Mouse (Mus musculus) left cerebral cortex, postnatal 14 days (tissue): ENCODE data around the gene Gpr87. TPM values are rescaled to one million over a fixed set of nuclear protein-coding genes. Genes with fewer than 3 reads are reported as not detected.

Source experiments
- DNase-seq, 2 experiments: peaks; one replicate each; pipeline ENCODE4 v3.0.0; 2021 to 2022; ENCODE audit warnings: low spot score in 2 of 2, mixed read lengths in 1 of 2
- intact Hi-C: fragments of 180-260 bp; cut with DNase I; formaldehyde crosslinking; loops from one replicate; pipeline ENCODE4 v1.15.1; 2025
- long read RNA-seq, 2 experiments: library from polyadenylated mRNA; stranded (forward); transcript quantifications; one replicate each; pipeline ENCODE4 v2.0.0; 2021
- total RNA-seq, 2 experiments: library from RNA; stranded (reverse); gene quantifications; 2 replicates each; pipeline ENCODE4 v1.2.3; 2021

The Gpr87 gene
- total RNA-seq = not detected
- long read RNA-seq, experiment 1 = 0 reads
- long read RNA-seq, experiment 2 = 0 reads

- DNase-seq = no peak
- intact Hi-C loops = no loop called here
Observed at GRCm38 (mm10) chr3:59194938-59195337, at the start of gene Gpr87. Gpr87 (minus strand) TSS chr3:59195104.

- peak; percentile 78 to 82 for DNase-seq
- intact Hi-C loops = no loop called here
Observed at GRCm38 (mm10) chr3:59243384-59243783, 48.5 kb upstream of the Gpr87 start.

- intact Hi-C loops = no loop called here
- DNase-seq = peak in 1 of 2 experiments; percentile 14
Observed at GRCm38 (mm10) chr3:59234878-59235277, 40.0 kb upstream of the Gpr87 start.

- intact Hi-C loops = no loop called here
- peak; percentile 41 to 55 for DNase-seq
Observed at GRCm38 (mm10) chr3:59230912-59231311, 36.0 kb upstream of the Gpr87 start.

- peak in 1 of 2 experiments; percentile 61 for DNase-seq
- intact Hi-C loops = no loop called here
Observed at GRCm38 (mm10) chr3:59228730-59229551, 34.0 kb upstream of the Gpr87 start.

- DNase-seq = no peak
- intact Hi-C loops = no loop called here
Observed at GRCm38 (mm10) chr3:59227696-59228095, 32.8 kb upstream of the Gpr87 start.

- intact Hi-C loops = no loop called here
- no peak for DNase-seq
Observed at GRCm38 (mm10) chr3:59225411-59225810, 30.5 kb upstream of the Gpr87 start.

GRCm38 (mm10) chr3:59222303-59222702 is 27.4 kb upstream of the Gpr87 start:
- intact Hi-C loops = no loop called here
- no peak for DNase-seq

GRCm38 (mm10) chr3:59219326-59219725 is 24.4 kb upstream of the Gpr87 start:
- intact Hi-C loops = no loop called here
- DNase-seq = no peak

- DNase-seq = no peak
- intact Hi-C loops = no loop called here
Observed at GRCm38 (mm10) chr3:59217211-59217610, 22.3 kb upstream of the Gpr87 start.

- intact Hi-C loops = no loop called here
- DNase-seq = no peak
Observed at GRCm38 (mm10) chr3:59212404-59212803, 17.5 kb upstream of the Gpr87 start.

- intact Hi-C loops = no loop called here
- peak in 1 of 2 experiments; percentile 26 for DNase-seq
Observed at GRCm38 (mm10) chr3:59211784-59212183, 16.9 kb upstream of the Gpr87 start.

GRCm38 (mm10) chr3:59210727-59211126 is 15.8 kb upstream of the Gpr87 start, which contains the start of gene P2ry13:
P2ry13 (minus strand) TSS chr3:59210882.
- no peak for DNase-seq
- intact Hi-C loops = no loop called here

- DNase-seq = no peak
- intact Hi-C loops = no loop called here
Observed at GRCm38 (mm10) chr3:59210089-59210488, 15.2 kb upstream of the Gpr87 start.

- peak; percentile 74 to 85 for DNase-seq
Observed at GRCm38 (mm10) chr3:59208650-59209548, 14.0 kb upstream of the Gpr87 start.

GRCm38 (mm10) chr3:59205941-59206340 is 11.0 kb upstream of the Gpr87 start:
- DNase-seq = no peak

More at GRCm38 (mm10) chr3:59208650-59209548, 14.0 kb upstream of the Gpr87 start:
- intact Hi-C loops = loop anchor here (1.0 kb wide), 1 partner anchor 89 kb away; no protein-coding TSS in a partner anchor

GRCm38 (mm10) chr3:59204719-59205503 is 10.0 kb upstream of the Gpr87 start:
- intact Hi-C loops = no loop called here
- DNase-seq = no peak

More at GRCm38 (mm10) chr3:59205941-59206340, 11.0 kb upstream of the Gpr87 start:
- intact Hi-C loops = no loop called here

GRCm38 (mm10) chr3:59203802-59204520 is 9.1 kb upstream of the Gpr87 start:
- intact Hi-C loops = no loop called here
- DNase-seq = no peak
